Mouse (Mus musculus) CD4-positive, CD25-positive, alpha-beta regulatory T cell, adult 9 weeks (primary cell): ENCODE data around the gene Mfsd5. TPM values are rescaled to one million over a fixed set of nuclear protein-coding genes. Genes with fewer than 3 reads are reported as not detected.

Source experiments
- polyA plus RNA-seq: library from polyadenylated mRNA; unstranded; fragments of 100-300 nt; shearing (Covaris generic); gene quantifications from one replicate; pipeline ENCODE4 v1.2.1, GENCODE M21; 2017

Mfsd5 gene
- polyA plus RNA-seq = 63.4 TPM

DNA sequence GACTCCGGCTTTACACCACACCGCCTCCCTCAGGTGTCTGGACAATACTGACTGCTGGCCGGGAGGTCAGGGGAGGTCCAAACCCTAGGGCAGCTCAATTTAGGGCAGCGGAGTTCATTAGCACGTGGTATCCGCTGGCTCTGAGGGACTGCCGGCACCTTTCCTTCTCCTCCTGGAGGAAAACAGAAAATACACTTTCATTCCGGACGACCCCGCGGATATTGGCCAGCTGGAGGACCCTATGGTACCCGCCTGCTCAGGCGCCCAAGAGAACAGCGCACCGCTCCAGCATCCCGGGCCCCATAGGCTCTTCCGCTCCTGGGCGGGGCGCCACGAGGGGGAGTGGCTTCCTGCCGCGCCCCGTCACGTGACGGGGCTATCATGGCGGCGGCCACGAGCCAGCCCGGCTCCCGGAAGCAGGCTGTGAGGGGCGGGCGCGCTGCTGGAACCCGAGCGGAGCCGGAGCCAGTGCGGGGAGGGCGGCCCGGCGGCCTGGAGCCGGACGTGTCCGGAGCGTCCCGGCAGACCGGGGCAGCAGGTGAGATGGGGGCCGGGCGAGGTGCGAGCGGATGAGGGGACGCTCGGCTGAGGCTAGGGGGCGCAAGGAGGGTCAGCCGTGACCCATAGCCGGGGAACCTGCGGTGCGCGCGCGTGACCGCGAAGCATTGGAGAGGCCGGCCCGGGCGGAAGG, at the start of gene Mfsd5:
Gene Mfsd5, plus strand, starts transcription at position 363 of the 691 bp plus-strand sequence.

DNA sequence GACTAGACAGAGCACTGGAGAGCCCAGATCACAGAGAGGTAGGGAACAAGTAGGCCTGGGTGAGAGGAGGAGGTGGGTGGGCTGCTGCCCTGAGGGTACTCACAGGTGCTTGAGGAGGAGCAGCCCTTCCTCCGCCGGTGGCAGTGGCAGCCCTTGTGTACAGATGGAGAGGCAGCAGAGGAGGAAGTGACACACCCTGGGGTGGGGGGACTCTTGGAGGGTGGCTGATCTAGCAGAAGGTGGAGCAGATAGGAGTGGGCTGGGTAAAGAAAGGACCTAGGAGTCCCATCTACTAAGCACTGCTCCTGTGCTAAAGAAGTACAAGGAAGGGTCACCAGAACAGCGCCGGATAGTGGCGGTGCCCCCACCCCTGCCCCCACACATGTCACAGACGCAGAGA, 47.5 kb upstream of the Mfsd5 start, which contains the start of gene Itgb7:
Gene Itgb7, minus strand, starts transcription at position 197 of the 400 bp plus-strand sequence.

DNA sequence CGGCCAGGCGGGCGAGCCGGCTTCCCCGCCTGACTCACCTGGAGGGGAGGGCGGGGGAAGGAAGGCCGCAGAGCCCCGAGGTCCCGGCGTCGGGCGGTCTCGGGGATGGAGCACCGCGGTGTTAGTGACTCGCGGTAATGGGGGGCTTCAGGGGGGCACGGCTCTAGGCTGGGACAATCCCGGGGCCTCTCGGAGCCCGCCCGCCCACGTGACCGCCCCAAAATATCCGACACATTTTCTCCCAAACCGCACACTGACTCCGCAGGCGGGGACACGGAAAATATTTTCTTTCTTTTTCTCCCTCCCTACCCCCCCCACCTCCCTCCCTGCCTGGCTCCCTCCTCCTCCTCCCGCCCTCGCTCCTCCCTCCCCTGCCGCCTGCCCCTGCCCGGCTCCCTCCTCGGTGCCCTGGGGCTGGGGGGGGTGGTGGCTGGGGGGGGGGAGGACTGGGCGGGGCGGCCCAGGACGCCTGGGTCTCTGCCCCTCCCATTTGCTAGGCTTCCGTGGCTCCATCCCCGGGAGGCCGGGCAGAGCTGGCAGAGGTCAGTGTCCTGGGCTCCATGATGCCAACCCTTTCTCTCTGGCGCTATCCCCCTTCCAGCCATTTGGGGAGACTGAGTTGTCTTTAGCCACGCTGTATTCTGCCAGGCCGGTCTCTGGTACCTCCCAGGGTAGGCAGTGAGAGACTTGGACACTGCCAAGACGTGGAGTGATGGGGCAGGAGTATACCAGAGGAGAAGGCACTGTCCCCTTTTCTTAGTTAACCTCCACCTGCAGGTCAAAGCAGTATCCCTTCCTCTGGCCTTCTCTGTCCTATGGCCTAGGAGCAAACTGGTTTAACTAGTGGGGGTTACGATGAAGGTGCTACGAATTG, 21.8 kb upstream of the Mfsd5 start, which contains the start of gene Rarg:
Gene Rarg, minus strand, starts transcription at position 316 of the 874 bp plus-strand sequence.

DNA sequence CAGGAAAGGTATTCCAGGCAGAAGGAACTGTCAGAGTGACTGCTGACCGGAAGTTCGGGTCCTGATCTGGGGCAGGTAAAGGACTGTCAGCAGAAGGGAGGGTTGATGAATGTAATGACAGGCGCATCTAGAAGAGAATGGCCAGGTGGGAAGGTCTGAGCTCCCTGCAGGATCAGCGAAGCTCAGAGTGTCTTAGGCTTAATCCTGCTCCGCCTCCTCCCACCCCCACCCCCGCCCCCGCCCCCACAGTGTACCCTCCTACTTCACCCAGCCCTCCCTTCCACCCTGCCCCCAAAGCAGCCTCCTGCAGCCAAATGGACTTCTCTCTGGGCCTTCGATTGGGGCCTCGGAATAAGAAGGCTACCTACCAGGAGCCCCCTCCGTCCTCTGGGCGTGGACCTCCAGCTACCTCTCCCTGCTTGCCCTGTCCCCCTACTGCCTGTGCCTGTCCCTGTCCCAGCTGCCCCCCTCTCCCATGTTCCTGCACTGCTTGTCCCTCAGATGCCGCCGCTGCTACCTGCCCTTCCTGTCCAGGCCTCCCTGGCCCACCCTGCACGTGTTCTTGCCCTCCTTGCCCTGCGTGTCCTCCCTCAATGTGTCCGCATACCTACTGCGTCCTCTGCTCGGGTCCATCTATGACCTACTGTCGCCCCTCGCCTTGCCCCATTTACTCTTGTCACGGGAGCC, 8.8 kb upstream of the Mfsd5 start, which contains the start of gene Gm9918:
Gene Gm9918, plus strand, starts transcription at position 290 of the 687 bp plus-strand sequence.

DNA sequence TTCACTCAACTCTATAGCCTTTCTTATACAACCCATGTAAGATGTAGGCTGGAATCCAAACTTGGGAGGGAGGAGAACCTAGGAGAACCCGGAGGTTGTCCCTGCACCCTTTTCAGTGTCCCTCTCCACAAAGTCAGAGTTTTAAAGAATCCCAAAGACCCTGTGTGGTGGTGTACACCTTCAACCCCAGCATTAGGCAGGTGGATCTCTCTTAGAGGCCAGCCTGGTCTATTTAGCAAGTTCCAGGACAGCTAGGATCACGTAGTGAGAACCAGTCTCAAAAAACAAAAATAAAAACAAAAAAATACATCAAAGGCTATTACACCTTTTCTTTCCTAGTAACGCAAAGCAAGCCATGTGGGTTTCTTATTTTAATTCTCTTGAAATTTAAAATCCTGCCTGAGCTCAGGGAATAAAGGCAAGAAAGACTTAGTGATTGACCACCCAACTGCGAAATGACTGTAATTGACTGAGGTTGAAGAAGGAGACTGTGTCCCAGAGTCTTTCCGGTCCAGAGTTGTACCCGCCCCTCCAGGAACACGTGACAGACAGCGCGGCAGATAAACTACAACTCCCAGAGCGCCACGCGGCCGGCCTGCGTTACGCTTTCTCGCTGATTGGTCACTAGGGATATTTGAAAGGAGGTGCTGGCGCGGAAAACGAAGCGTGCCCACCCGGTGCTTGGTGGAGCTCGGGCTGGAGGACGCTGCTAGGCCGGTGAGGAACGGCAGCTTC, 16.5 kb downstream of the Mfsd5 start, which contains the start of gene Espl1:
Gene Espl1, plus strand, starts transcription at position 634 of the 735 bp plus-strand sequence.

DNA sequence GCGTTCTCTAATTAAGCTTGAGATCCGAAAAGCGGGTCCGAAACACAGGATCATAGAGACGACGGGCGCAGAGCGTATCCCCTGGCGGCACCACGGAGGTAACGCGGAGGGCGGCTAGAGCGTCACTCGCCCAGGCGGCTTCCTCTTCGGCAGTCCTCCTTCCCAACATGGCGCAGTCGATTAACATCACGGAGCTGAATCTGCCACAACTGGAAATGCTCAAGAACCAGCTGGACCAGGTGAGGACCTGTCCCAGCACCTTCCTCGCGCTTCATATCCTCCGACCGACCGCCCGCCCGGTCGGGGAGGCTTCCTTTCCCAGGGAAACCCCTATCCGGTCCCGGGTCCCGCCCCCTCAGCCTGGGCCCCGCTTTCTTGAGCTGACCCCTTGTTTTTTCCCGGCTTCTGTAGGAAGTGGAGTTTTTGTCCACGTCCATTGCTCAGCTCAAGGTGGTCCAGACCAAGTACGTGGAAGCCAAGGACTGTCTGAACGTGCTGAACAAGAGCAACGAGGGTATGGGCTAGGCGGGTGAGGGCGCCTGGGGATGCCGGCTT, 46.8 kb downstream of the Mfsd5 start, which contains the start of gene Pfdn5:
Gene Pfdn5, plus strand, starts transcription at position 95 of the 555 bp plus-strand sequence.

Other genes with a start within 250 kb of the Mfsd5 start
- 162 TPM for gene Eif4b, start 205.7 kb upstream of the Mfsd5 start, polyA plus RNA-seq
- gene Tns2, start 179.0 kb upstream of the Mfsd5 start, polyA plus RNA-seq = 1.8 TPM
- 67.5 TPM for gene Spryd3, start 143.2 kb upstream of the Mfsd5 start, polyA plus RNA-seq
- 0.41 TPM for gene Igfbp6, start 135.1 kb upstream of the Mfsd5 start, polyA plus RNA-seq
- gene Soat2, start 128.9 kb upstream of the Mfsd5 start, polyA plus RNA-seq = 0.91 TPM
- gene Zfp740, start 76.2 kb upstream of the Mfsd5 start, polyA plus RNA-seq = 48.6 TPM
- 18.0 TPM for gene Csad, start 74.7 kb upstream of the Mfsd5 start, polyA plus RNA-seq
- 649 TPM for gene Itgb7, start 47.5 kb upstream of the Mfsd5 start, polyA plus RNA-seq
- gene Rarg, start 21.9 kb upstream of the Mfsd5 start, polyA plus RNA-seq = 46.8 TPM
- not detected for gene Gm9918, start 8.9 kb upstream of the Mfsd5 start, polyA plus RNA-seq
- 1.7 TPM for gene Espl1, start 16.8 kb downstream of the Mfsd5 start, polyA plus RNA-seq
- gene Pfdn5, start 46.7 kb downstream of the Mfsd5 start, polyA plus RNA-seq = 684 TPM
- 119 TPM for gene Myg1, start 52.3 kb downstream of the Mfsd5 start, polyA plus RNA-seq
- 60.5 TPM for gene Aaas, start 71.3 kb downstream of the Mfsd5 start, polyA plus RNA-seq
- not detected for gene Sp7, start 87.7 kb downstream of the Mfsd5 start, polyA plus RNA-seq
- gene Sp1, start 126.7 kb downstream of the Mfsd5 start, polyA plus RNA-seq = 19.6 TPM
- gene Amhr2, start 165.9 kb downstream of the Mfsd5 start, polyA plus RNA-seq = not detected
- gene Prr13, start 179.6 kb downstream of the Mfsd5 start, polyA plus RNA-seq = 586 TPM
- gene Pcbp2, start 191.1 kb downstream of the Mfsd5 start, polyA plus RNA-seq = 118 TPM
- not detected for gene Gm10337, start 224.3 kb downstream of the Mfsd5 start, polyA plus RNA-seq
- 10.6 TPM for gene Map3k12, start 237.6 kb downstream of the Mfsd5 start, polyA plus RNA-seq
- 71.5 TPM for gene Tarbp2, start 238.7 kb downstream of the Mfsd5 start, polyA plus RNA-seq
- 6.2 TPM for gene Npff, start 245.5 kb downstream of the Mfsd5 start, polyA plus RNA-seq